Mouse (Mus musculus) heart, postnatal 0 days (tissue): Measurements from ENCODE around the gene Prox1.

ENCODE experiments used
- CTCF ChIP-seq: IDR thresholded peaks from 2 replicates; pipeline ENCODE4 v1.5.1; 2016; ENCODE audit warnings: antibody characterized with exemption, control low read depth, low read depth
- EP300 ChIP-seq: IDR thresholded peaks from 2 replicates; pipeline ENCODE4 v1.6.1; 2016; ENCODE audit warnings: antibody characterized with exemption, low read depth

DNA sequence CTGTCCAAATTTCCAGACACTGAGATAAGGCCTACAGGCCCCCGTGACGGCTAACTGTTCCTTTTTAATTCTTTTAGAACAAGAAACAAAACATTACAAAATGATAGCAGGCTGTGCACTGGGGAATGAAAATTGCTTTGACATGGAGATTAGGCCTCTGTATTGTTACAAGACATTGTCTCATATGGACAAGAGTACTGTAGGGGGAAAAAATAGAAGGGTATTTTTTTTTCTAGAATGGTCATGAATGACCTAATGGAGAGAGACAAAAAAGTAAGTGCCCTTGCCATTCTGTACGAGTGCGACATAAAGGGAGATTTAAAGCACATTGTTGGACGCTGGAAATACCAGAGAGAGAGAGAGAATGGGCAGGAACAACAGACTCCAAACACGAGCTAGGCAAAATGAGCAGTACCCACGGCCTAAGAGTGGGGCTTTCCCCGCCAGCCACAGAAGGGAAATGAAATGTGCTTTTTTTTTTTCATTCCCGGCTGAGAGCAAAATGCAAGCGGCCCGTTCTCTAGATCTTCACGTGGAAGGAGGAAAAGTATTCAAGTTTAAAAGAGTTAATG lies 21.8 kb downstream of the Prox1 start:
- TF ChIP-seq CTCF (no peak), EP300 (no peak)
